Mouse (Mus musculus): ENCODE measurements around the gene Slc43a1. TPM values are rescaled to one million over a fixed set of nuclear protein-coding genes. Genes with fewer than 3 reads are reported as not detected.

Slc43a1 gene
- polyA plus RNA-seq, 1 experiment: 4.4 TPM

DNA sequence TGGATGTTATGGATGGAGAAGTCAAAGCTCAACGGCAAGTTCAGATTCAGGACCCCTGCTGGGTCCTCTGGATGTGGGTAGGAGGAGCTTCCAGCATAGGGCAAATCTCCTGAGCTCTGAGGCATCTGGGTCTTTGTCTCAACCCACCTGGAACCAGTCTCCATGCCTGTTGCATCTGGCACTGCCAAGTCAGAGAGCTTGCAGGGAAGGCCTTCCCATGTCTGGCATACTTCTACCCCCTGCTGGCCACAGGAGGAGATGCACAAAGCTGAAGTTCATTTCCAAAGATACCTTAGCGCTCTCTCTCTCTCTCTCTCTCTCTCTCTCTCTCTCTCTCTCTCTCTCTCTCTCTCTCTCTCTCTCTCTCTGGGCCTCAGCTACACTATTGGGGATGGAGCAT, 17.1 kb downstream of the Slc43a1 start:
- peak; percentile 70; the same call in 1 of the 2 replicates for TF ChIP-seq CTCF (IDR thresholded peaks at IDR 0.05; ENCODE audit: extremely low read depth, insufficient read length, insufficient replicate concordance, low read depth, low read length)
- no peak for TF ChIP-seq POLR2A (IDR thresholded peaks at IDR 0.05; ENCODE audit: low read depth, low read length)
- Histone ChIP-seq H3K4me3 (ENCODE audit: low read depth, low read length) (no peak overlapping the region), H3K36me3 (ENCODE audit: control insufficient read depth, insufficient read depth, low read length) (no peaks in the 10 kb centered on the region), H3K4me1 (ENCODE audit: control insufficient read depth, insufficient read depth, insufficient read length, low read length) (no peaks in the 10 kb centered on the region), H3K27me3 (ENCODE audit: control insufficient read depth, insufficient read depth, low read length) (no peaks in the 10 kb centered on the region), H3K27ac (ENCODE audit: insufficient read depth, low read depth, low read length) (no peak overlapping the region)
- 62% methylated on average over 2 of the region's 2 CpGs for WGBS

DNA sequence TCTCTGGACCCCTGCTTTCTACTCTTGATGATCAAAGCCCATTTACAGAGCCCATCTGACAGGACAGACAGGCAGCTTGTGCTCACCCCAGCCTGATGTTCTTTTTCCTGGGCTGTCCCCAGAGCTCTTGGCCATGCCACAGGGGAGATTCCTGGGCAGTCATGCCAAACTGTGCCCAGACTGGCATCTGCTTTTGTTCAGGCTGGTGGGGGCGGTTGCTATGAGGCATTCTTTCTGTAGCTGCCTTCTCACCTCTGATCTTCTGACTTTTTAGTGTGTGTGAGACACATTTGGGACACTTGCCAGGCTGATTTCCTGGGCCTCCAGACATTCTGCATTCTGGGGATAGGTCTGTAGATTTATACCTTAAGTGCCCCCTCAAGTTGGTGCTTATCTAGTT, 19.9 kb downstream of the Slc43a1 start:
- WGBS: 89% methylated on average over 1 of the region's 1 CpGs
- TF ChIP-seq CTCF (IDR thresholded peaks at IDR 0.05; ENCODE audit: extremely low read depth, insufficient read length, insufficient replicate concordance, low read depth, low read length): no peak
- TF ChIP-seq POLR2A (IDR thresholded peaks at IDR 0.05; ENCODE audit: low read depth, low read length): no peak
- no peaks in the 10 kb centered on the region for H3K4me1 ChIP-seq (ENCODE audit: control insufficient read depth, insufficient read depth, insufficient read length, low read length)
- H3K27ac ChIP-seq (ENCODE audit: insufficient read depth, low read depth, low read length): no peak overlapping the region
- H3K36me3 ChIP-seq (ENCODE audit: control insufficient read depth, insufficient read depth, low read length): no peaks in the 10 kb centered on the region
- H3K27me3 ChIP-seq (ENCODE audit: control insufficient read depth, insufficient read depth, low read length): no peaks in the 10 kb centered on the region
- no peak overlapping the region for H3K4me3 ChIP-seq (ENCODE audit: low read depth, low read length)

DNA sequence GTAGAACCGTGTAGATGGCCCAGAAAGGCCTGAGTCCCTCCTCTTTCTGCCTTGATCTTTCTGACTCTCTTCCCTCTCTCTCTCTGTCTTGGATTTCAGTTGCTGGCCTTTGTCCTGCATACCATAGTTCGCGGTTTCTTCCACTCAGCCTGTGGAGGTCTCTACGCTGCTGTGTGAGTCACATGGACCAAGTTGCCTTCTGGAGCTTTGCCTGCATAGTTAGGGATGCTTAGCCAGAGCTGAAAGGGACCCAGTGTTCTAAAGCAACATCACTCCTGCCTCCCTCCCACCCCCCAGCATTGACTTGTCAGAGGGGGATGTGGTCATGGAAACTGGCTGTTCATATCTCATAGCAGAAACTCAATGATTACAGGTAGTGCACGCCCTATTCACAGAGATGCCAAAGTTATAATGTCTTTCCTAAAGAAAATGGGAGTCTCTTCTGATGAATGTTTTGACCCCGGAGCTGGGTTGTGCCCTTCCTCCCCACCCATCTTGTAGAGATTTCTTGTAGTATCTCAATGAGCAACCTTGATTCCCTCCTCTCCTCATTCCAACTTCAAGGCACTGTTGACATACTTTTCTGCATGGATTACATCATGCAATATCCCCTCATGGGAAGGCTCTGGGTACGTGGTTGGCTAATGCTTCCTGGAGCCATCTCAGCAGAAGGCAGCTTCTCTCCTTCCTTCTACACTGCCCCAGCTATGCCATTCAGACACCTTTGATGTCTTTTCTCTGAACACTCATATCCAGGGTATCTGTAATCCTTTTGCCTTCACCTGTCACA, 21.5 kb downstream of the Slc43a1 start:
- Histone ChIP-seq H3K27ac (ENCODE audit: insufficient read depth, low read depth, low read length) (no peak overlapping the region), H3K4me1 (ENCODE audit: control insufficient read depth, insufficient read depth, insufficient read length, low read length) (no peaks in the 10 kb centered on the region), H3K4me3 (ENCODE audit: low read depth, low read length) (no peak overlapping the region), H3K27me3 (ENCODE audit: control insufficient read depth, insufficient read depth, low read length) (no peaks in the 10 kb centered on the region), H3K36me3 (ENCODE audit: control insufficient read depth, insufficient read depth, low read length) (no peaks in the 10 kb centered on the region)
- WGBS: 68% methylated on average over 7 of the region's 7 CpGs
- TF ChIP-seq CTCF (IDR thresholded peaks at IDR 0.05; ENCODE audit: extremely low read depth, insufficient read length, insufficient replicate concordance, low read depth, low read length) (no peak), POLR2A (IDR thresholded peaks at IDR 0.05; ENCODE audit: low read depth, low read length) (no peak)

DNA sequence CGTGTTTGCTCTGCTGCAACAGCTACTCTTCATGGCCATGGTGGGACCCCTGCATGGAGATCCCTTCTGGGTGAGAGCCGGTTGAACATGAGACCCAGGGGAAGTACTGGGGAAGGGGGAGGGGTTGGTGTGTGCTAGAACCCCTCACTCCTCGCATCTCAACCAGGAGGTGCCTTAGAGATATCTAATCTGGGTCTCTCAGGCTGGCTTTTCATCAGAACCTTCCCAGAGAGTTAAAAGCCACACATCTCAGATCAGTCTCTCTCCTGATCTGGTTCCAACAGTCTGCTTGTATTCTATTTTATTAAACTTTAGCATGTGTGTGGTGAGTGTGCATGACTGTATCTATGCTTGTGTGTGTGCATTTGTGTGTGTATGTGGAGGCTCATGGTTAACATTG, 22.8 kb downstream of the Slc43a1 start:
- no peak for TF ChIP-seq CTCF (IDR thresholded peaks at IDR 0.05; ENCODE audit: extremely low read depth, insufficient read length, insufficient replicate concordance, low read depth, low read length)
- TF ChIP-seq POLR2A (IDR thresholded peaks at IDR 0.05; ENCODE audit: low read depth, low read length): no peak
- H3K4me1 ChIP-seq (ENCODE audit: control insufficient read depth, insufficient read depth, insufficient read length, low read length): 0 out of 2 replicates have a peak, but pooled peaks cover 3% of the 10 kb centered on the region
- no peak overlapping the region for H3K27ac ChIP-seq (ENCODE audit: insufficient read depth, low read depth, low read length)
- H3K27me3 ChIP-seq (ENCODE audit: control insufficient read depth, insufficient read depth, low read length): peaks cover 10% of the 10 kb centered on the region
- WGBS: 79% methylated on average over 3 of the region's 3 CpGs
- H3K36me3 ChIP-seq (ENCODE audit: control insufficient read depth, insufficient read depth, low read length): no peaks in the 10 kb centered on the region
- H3K4me3 ChIP-seq (ENCODE audit: low read depth, low read length): no peak overlapping the region

DNA sequence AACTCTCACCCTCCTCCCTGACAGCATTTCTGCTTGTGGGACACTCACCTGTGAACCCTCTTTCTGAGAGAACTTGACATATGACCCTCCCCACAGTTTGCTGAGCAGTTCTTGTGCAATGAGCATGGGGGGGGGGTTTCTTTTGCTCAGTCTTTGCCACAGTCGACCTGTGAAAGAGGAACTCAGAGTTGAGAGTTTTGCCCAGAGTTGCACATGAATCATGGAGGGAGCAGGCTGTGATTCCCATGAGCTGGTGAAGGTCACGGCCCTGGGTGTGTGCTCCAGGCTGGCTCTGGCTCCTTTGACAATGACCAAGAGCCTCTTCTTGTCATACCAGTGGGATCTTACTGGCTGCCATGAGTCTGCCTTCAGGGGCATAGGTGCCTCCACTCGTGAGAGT, 23.6 kb downstream of the Slc43a1 start:
- Histone ChIP-seq H3K27ac (ENCODE audit: insufficient read depth, low read depth, low read length) (no peak overlapping the region), H3K4me1 (ENCODE audit: control insufficient read depth, insufficient read depth, insufficient read length, low read length) (0 out of 2 replicates have a peak, but pooled peaks cover 3% of the 10 kb centered on the region), H3K4me3 (ENCODE audit: low read depth, low read length) (no peak overlapping the region), H3K27me3 (ENCODE audit: control insufficient read depth, insufficient read depth, low read length) (peaks cover 17% of the 10 kb centered on the region), H3K36me3 (ENCODE audit: control insufficient read depth, insufficient read depth, low read length) (no peaks in the 10 kb centered on the region)
- WGBS: 73% methylated on average over 3 of the region's 3 CpGs
- TF ChIP-seq POLR2A (IDR thresholded peaks at IDR 0.05; ENCODE audit: low read depth, low read length): no peak
- TF ChIP-seq CTCF (IDR thresholded peaks at IDR 0.05; ENCODE audit: extremely low read depth, insufficient read length, insufficient replicate concordance, low read depth, low read length): no peak

DNA sequence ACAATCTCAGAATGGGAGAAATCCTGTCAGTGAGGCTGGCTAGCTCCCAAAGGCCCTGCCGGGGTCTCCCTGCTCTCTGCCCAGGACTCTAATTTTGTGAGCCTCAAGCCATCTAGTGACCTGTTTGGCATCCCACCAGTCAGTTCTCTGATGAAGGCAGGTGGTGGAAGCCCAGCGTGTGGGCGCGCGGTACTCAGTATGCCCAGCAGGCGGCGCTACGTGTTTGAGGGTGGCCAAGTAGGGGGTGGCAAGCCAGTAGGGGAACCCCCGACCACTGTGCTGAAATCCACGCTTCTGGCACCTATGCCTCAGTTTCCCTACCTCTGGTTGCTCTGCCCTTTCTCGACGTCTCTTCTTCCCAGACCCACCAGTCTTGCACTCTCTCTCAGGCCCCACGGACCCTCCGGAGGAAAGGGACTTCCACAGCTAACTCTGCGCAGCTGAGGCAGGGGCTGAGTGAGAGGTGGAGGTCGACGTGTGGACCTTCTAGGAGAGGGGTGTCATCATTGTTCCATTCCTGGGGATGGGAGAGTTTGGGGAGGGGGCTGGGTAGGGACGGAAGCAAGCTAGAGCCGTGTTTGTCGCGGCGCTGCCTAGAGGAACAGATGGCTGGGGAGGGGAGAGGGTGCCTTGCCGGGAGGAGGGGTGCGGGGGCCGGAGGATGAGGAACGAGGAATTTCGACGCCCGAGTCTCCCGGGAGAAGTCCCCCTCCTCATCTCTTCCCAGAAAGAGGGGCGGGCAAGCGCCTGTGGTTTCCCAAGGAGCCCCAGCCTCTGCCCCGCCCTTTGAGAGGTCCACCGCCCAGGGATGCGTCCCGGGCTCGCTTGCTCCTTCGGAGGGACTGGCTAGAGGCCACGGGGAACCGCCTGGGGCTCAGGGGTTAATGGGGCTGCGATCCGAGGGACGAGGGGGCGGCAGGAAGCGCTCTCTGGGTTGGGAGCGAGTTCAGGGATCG, 27.2 kb downstream of the Slc43a1 start:
- Histone ChIP-seq H3K4me3 (ENCODE audit: low read depth, low read length) (peak overlapping the region; percentile 7; the same call in 1 of the 2 replicates), H3K4me1 (ENCODE audit: control insufficient read depth, insufficient read depth, insufficient read length, low read length) (0 out of 2 replicates have a peak, but pooled peaks cover 3% of the 10 kb centered on the region), H3K27ac (ENCODE audit: insufficient read depth, low read depth, low read length) (no peak overlapping the region), H3K36me3 (ENCODE audit: control insufficient read depth, insufficient read depth, low read length) (no peaks in the 10 kb centered on the region), H3K27me3 (ENCODE audit: control insufficient read depth, insufficient read depth, low read length) (peaks cover 33% of the 10 kb centered on the region)
- TF ChIP-seq POLR2A (IDR thresholded peaks at IDR 0.05; ENCODE audit: low read depth, low read length): no peak
- peak; percentile 60; the same call in 1 of the 2 replicates for TF ChIP-seq CTCF (IDR thresholded peaks at IDR 0.05; ENCODE audit: extremely low read depth, insufficient read length, insufficient replicate concordance, low read depth, low read length)
- 4% methylated on average over 47 of the region's 47 CpGs for WGBS
